Mouse (Mus musculus): ENCODE measurements around the gene Rhoh.

DNA sequence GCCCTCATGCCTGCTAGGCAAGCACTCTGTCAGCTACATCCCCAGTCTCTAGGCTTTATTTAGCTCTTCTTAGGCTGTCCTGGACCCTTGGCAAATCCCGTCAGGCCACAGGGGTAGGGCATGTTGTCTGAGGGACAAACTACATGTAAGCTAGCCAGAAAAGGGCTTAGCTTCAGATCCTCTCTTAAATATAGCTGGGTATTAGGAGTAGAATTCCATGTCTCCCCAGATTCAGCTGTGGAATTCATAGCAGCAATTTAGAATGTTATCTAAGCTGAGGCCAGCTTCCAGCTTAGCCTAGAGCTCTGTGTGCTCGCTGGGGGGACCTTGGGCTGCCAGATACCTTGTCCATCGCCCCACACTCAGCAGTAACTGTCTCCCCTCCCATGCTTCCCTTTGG is 14.1 kb upstream of the Rhoh start:
- TF ChIP-seq MXI1 (IDR thresholded peaks at IDR 0.05; ENCODE audit: low read depth, low read length) (no peak), CTCF (conservative IDR thresholded peaks at IDR 0.05 in 1 of 2, IDR thresholded peaks at IDR 0.05 in 1 of 2; ENCODE audit: low read depth in 2 of 2, low read length in 2 of 2) (no peak), CHD1 (IDR thresholded peaks at IDR 0.05; ENCODE audit: low read depth, low read length) (no peak), ELF1 (IDR thresholded peaks at IDR 0.05; ENCODE audit: low read depth, low read length) (no peak), JUND (conservative IDR thresholded peaks at IDR 0.05; ENCODE audit: low read depth, low read length) (no peak), NELFE (IDR thresholded peaks at IDR 0.05; ENCODE audit: low read depth, low read length) (no peak), CHD2 (IDR thresholded peaks at IDR 0.05; ENCODE audit: low read length) (no peak), POLR2A (IDR thresholded peaks at IDR 0.05; ENCODE audit: low read depth, low read length) (no peak), TCF12 (IDR thresholded peaks at IDR 0.05; ENCODE audit: low read depth, low read length) (no peak)

Data from CH12.LX (cell line).